Mouse (Mus musculus): ENCODE results near the gene Crygn. TPM values are rescaled to one million over a fixed set of nuclear protein-coding genes. Genes with fewer than 3 reads are reported as not detected.
A peak's percentile ranks its signal among the peaks of the same experiment; 100 is the strongest.

Gene Crygn
- polyA plus RNA-seq, 1 experiment from 2014 or later, result 1.7 TPM

DNA sequence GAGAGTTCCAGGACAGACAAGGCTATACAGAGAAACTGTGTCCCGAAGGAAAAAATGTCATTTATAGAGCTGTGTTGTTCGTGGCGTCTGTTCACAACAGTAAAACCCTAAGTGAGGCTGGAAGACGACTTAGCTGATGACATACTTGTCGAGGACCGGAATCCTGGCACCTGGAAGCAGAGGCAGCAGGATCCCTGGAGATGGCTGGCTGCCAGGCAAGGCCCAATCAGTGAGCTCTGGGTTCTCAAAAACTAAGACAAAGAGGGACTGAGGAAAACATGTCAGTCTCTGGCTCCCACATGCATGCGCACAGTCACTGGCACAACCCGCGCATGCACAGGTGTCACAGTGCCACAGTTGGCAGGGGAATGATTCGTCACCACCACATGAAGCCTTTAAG lies 20.2 kb downstream of the Crygn start:
- WGBS, result 95% methylated on average over 10 of the region's 10 CpGs
- H3K9me3 ChIP-seq (ENCODE audit: control insufficient read depth, low read length), result no peaks in the 10 kb centered on the region
- H3K4me2 ChIP-seq (replicated peaks; ENCODE audit: low read depth, low read length), result no peak overlapping the region
- ATAC-seq (ENCODE audit: low FRiP score, low TSS enrichment), result no peak
- peaks cover 19% of the 10 kb centered on the region for H3K4me1 ChIP-seq (ENCODE audit: control insufficient read depth, insufficient read depth, low read length)
- H3K27me3 ChIP-seq (ENCODE audit: control insufficient read depth, insufficient read depth, low read length), result no peaks in the 10 kb centered on the region
- H3K27ac ChIP-seq (ENCODE audit: low read depth, low read length), result no peak overlapping the region
- no peak overlapping the region for H3K9ac ChIP-seq (ENCODE audit: low read depth, low read length)
- H3K36me3 ChIP-seq (ENCODE audit: control insufficient read depth, insufficient read depth, low read length), result no peaks in the 10 kb centered on the region
- no peak overlapping the region for H3K4me3 ChIP-seq (ENCODE audit: low read length)

DNA sequence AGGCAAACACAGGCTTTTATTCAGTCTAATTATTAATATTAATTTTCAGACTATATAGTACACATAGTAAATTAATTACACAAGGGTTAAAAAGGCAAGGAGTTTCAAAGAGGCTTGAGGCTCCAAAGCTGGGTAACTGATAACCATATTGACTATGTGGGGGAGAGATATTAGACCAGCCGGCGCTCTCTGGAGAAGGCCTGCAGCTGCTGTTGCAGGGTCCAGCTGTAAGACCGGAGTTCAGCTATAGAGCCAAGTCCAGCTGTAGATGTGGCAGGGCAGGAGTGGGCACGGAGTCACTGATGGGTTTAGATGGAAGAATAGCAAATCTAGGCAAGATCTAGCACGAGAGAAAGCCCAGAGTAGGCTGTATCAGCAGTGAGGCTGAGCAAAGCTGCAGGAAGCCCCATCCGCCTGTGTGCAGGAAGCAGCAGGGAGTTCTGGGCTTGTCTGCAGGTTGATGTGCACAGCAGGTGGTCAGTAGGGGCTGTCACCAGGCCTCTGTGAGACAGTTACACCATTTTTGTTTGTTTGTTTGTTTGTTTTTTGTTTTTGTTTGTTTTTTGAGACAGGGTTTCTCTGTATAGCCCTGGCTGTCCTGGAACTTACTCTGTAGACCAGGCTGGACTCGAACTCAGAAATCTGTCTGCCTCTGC lies 23.9 kb downstream of the Crygn start:
- 0 out of 2 replicates have a peak, but pooled peaks cover 3% of the 10 kb centered on the region for H3K27me3 ChIP-seq (ENCODE audit: control insufficient read depth, insufficient read depth, low read length)
- peak overlapping the region; percentile 61 for H3K27ac ChIP-seq (ENCODE audit: low read depth, low read length)
- H3K4me2 ChIP-seq (replicated peaks; ENCODE audit: low read depth, low read length), result peak overlapping the region; percentile 4; the same call in 1 of the 2 replicates
- H3K9me3 ChIP-seq (ENCODE audit: control insufficient read depth, low read length), result no peaks in the 10 kb centered on the region
- no peak overlapping the region for H3K9ac ChIP-seq (ENCODE audit: low read depth, low read length)
- no peak for ATAC-seq (ENCODE audit: low FRiP score, low TSS enrichment)
- H3K4me1 ChIP-seq (ENCODE audit: control insufficient read depth, insufficient read depth, low read length), result peaks cover 33% of the 10 kb centered on the region
- WGBS, result 53% methylated on average over 7 of the region's 7 CpGs
- H3K4me3 ChIP-seq (ENCODE audit: low read length), result no peak overlapping the region
- H3K36me3 ChIP-seq (ENCODE audit: control insufficient read depth, insufficient read depth, low read length), result no peaks in the 10 kb centered on the region

DNA sequence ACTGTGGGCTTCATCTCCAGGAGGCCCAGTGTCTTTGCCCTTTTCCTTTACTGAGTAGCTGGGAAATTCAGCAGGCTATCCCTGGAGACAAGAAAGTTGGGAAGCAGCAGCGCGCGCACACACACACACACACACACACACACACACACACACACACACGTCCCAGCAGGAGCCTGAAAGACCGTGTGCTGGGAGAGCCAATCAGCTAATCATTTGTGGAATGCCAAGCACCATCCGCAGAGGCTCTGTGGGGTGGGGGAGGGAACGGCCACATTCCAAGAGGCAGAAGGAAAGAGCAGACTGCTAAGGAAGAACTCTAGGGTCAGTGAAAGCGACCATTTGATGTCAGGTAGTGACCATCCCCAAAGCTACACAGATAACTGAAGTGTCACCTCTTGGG lies 24.7 kb downstream of the Crygn start:
- WGBS, result 8% methylated on average over 8 of the region's 8 CpGs
- H3K27ac ChIP-seq (ENCODE audit: low read depth, low read length), result peak overlapping the region; percentile 61
- H3K4me3 ChIP-seq (ENCODE audit: low read length), result no peak overlapping the region
- H3K4me2 ChIP-seq (replicated peaks; ENCODE audit: low read depth, low read length), result peak overlapping the region; percentile 4
- no peaks in the 10 kb centered on the region for H3K9me3 ChIP-seq (ENCODE audit: control insufficient read depth, low read length)
- no peak overlapping the region for H3K9ac ChIP-seq (ENCODE audit: low read depth, low read length)
- no peaks in the 10 kb centered on the region for H3K36me3 ChIP-seq (ENCODE audit: control insufficient read depth, insufficient read depth, low read length)
- 0 out of 2 replicates have a peak, but pooled peaks cover 3% of the 10 kb centered on the region for H3K27me3 ChIP-seq (ENCODE audit: control insufficient read depth, insufficient read depth, low read length)
- H3K4me1 ChIP-seq (ENCODE audit: control insufficient read depth, insufficient read depth, low read length), result peaks cover 32% of the 10 kb centered on the region
- ATAC-seq (ENCODE audit: low FRiP score, low TSS enrichment), result peak; percentile 68

DNA sequence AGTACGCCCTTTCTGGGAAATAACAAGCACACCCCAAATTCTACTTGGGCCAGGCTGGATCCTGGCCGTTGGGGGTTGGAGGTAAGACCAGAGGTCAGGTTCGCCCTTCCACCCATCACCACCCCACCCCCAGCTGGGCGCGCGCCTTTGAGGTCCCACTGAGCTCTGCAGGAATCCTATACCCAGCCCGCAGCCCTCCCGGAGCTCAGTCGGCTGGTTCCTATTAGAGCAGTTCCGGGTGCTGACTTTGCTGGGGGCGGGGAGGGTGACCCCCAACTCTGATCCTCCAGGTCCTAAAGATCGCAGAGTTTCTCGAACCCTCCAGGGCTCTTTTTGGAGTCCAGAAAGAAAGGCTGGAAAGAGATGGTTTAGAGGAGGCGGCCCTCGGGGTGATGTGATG lies 26.8 kb downstream of the Crygn start:
- Histone ChIP-seq H3K4me3 (ENCODE audit: low read length) (peak overlapping the region; percentile 71), H3K27me3 (ENCODE audit: control insufficient read depth, insufficient read depth, low read length) (0 out of 2 replicates have a peak, but pooled peaks cover 3% of the 10 kb centered on the region), H3K4me1 (ENCODE audit: control insufficient read depth, insufficient read depth, low read length) (peaks cover 32% of the 10 kb centered on the region), H3K27ac (ENCODE audit: low read depth, low read length) (peak overlapping the region; percentile 65; the same call in 1 of the 2 replicates), H3K9ac (ENCODE audit: low read depth, low read length) (peak overlapping the region; percentile 86), H3K9me3 (ENCODE audit: control insufficient read depth, low read length) (no peaks in the 10 kb centered on the region), H3K4me2 (replicated peaks; ENCODE audit: low read depth, low read length) (peak overlapping the region; percentile 82), H3K36me3 (ENCODE audit: control insufficient read depth, insufficient read depth, low read length) (no peaks in the 10 kb centered on the region)
- peak; percentile 38 for ATAC-seq (ENCODE audit: low FRiP score, low TSS enrichment)
- WGBS, result 4% methylated on average over 15 of the region's 15 CpGs

DNA sequence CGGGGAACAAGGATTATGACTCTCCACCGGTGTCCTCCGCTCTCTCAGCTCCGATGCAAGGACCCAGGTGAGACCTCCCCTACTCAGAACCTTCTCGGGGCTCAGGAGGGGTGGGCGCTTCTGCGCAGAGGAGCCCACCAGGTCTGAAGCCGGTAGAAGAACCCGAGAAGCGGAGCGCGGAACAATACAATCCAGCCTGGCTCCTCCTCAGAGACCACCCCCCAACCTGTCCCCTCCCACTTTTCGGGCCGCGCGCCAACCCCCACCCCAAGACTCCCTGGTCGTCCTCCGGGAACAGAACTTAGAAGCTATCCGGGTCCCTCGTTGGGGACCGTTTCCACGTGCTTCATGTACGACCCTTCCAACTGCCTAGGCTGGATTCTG lies 27.3 kb downstream of the Crygn start, which contains the start of gene Wdr86:
Wdr86 (minus strand) TSS at position 240 of the 384 bp plus-strand sequence.
- Histone ChIP-seq H3K4me1 (ENCODE audit: control insufficient read depth, insufficient read depth, low read length) (peaks cover 32% of the 10 kb centered on the region), H3K9me3 (ENCODE audit: control insufficient read depth, low read length) (no peaks in the 10 kb centered on the region), H3K4me3 (ENCODE audit: low read length) (peak within 1 kb of the TSS; percentile 71), H3K9ac (ENCODE audit: low read depth, low read length) (peak within 1 kb of the TSS; percentile 86), H3K36me3 (ENCODE audit: control insufficient read depth, insufficient read depth, low read length) (no peaks in the 10 kb centered on the region), H3K27me3 (ENCODE audit: control insufficient read depth, insufficient read depth, low read length) (0 out of 2 replicates have a peak, but pooled peaks cover 3% of the 10 kb centered on the region), H3K4me2 (replicated peaks; ENCODE audit: low read depth, low read length) (peak within 1 kb of the TSS; percentile 82), H3K27ac (ENCODE audit: low read depth, low read length) (peak within 1 kb of the TSS; percentile 65)
- ATAC-seq (ENCODE audit: low FRiP score, low TSS enrichment), result peak; percentile 36
- WGBS, result under 1% methylated on average over 23 of the region's 23 CpGs

DNA sequence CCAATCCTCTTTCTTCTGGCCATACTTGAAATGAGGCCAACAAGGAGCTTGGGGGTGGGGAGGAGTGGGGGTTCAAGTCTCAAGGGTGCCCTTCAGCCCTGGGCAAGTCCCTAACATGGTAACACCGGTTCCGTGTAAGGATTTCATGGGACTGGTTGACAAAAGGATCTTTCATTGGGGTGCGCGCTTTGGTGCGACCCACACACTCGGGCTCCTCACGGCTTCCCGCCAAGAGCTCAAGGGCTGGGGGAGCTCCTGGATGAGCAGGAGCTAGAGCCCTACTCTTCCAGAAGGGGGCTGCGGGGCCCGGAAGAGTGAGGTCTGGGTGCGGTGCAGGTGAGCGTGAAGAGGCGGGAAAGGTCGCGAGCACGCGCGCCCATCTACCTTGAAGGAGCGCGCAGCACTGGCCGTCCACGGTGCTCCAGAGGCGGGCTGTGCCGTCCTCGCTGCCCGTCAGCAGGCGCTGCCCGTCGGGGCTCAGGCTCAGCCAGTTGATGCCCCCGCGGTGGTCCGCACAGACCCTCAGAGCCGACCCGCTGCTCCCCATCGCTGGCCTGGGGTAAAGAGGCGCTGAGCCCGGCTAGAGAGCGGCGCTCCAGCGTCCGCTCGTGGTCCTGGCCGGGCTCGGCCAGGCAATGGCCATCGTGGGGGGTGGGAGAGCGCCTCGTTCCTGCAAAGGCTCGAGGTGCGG lies 27.9 kb downstream of the Crygn start:
- peak overlapping the region; percentile 82 for H3K4me2 ChIP-seq (replicated peaks; ENCODE audit: low read depth, low read length)
- 0 out of 2 replicates have a peak, but pooled peaks cover 3% of the 10 kb centered on the region for H3K27me3 ChIP-seq (ENCODE audit: control insufficient read depth, insufficient read depth, low read length)
- H3K27ac ChIP-seq (ENCODE audit: low read depth, low read length), result peak overlapping the region; percentile 65
- H3K9ac ChIP-seq (ENCODE audit: low read depth, low read length), result peak overlapping the region; percentile 86
- peak overlapping the region; percentile 71 for H3K4me3 ChIP-seq (ENCODE audit: low read length)
- H3K9me3 ChIP-seq (ENCODE audit: control insufficient read depth, low read length), result no peaks in the 10 kb centered on the region
- under 1% methylated on average over 49 of the region's 49 CpGs for WGBS
- H3K4me1 ChIP-seq (ENCODE audit: control insufficient read depth, insufficient read depth, low read length), result peaks cover 32% of the 10 kb centered on the region
- H3K36me3 ChIP-seq (ENCODE audit: control insufficient read depth, insufficient read depth, low read length), result no peaks in the 10 kb centered on the region
- peak; percentile 26 for ATAC-seq (ENCODE audit: low FRiP score, low TSS enrichment)

DNA sequence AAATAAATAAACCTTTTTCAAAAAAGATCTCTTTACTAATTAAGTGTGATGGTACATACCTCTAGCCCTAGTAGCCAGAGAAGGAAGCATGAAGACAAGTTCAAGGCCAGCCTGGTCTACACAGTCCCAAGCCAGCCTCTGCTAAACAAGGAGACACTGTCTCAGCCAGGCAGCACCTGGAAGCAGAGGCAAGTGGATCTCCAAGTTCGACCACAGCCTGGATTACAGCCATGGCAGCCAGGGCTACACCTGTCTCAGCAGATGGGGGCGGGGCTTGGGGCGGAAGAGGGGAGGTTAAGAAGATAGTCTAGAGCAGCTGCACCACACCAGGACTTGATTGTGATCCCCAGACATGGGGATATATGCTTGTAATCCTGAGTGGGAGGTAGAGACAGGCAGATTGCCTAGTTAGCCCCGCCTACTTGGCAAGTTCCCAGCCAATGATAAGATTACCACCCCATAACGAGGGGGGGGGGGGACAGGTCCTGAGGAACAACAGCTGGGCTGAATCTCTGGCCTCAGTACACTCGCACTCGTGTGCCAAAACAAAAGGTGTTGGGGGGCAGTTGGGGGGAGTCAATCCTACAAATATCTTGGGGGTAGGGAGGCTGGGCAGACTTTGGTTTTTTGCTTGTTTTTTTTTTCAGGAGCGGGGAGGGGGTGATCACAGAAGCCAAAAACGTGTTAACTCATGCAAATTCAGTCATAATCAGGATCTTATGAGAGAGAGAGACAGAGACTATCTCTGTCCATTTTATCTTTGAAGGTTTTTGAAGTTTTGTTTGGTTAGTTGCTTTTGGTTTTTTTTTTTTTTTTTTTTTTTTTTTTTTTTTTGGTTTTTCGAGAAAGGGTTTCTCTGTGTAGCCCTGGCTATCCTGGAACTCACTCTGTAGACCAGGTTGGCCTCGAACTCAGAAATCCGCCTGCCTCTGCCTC lies 30.6 kb downstream of the Crygn start:
- no peak for ATAC-seq (ENCODE audit: low FRiP score, low TSS enrichment)
- Histone ChIP-seq H3K9ac (ENCODE audit: low read depth, low read length) (no peak overlapping the region), H3K4me2 (replicated peaks; ENCODE audit: low read depth, low read length) (no peak overlapping the region)

DNA sequence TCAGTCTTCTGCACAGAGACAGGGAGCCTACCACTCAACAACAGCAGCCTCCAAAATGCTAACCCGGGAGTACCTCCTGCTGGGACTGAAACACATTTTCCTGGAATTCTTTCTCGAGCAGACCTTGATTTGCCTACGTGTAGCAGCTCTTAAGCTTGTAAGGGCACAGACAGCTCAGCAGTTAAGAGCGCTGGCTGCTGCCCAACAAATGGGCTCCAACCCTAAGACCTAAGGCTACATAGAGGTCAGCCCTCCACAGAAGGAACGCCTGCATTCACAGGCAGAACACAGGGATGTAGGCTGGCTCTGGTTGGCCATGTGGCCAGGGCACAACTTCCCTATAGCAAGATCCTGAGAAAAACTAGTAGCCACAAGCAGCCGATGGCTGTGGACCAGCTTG lies 31.9 kb downstream of the Crygn start:
- 70% methylated on average over 6 of the region's 6 CpGs for WGBS
- no peak overlapping the region for H3K9ac ChIP-seq (ENCODE audit: low read depth, low read length)
- no peak for ATAC-seq (ENCODE audit: low FRiP score, low TSS enrichment)

More for the DNA sequence above, 30.6 kb downstream of the Crygn start:
- Histone ChIP-seq H3K27me3 (ENCODE audit: control insufficient read depth, insufficient read depth, low read length) (0 out of 2 replicates have a peak, but pooled peaks cover 3% of the 10 kb centered on the region), H3K36me3 (ENCODE audit: control insufficient read depth, insufficient read depth, low read length) (0 out of 2 replicates have a peak, but pooled peaks cover 3% of the 10 kb centered on the region), H3K4me3 (ENCODE audit: low read length) (no peak overlapping the region), H3K27ac (ENCODE audit: low read depth, low read length) (no peak overlapping the region), H3K4me1 (ENCODE audit: control insufficient read depth, insufficient read depth, low read length) (peaks cover 20% of the 10 kb centered on the region), H3K9me3 (ENCODE audit: control insufficient read depth, low read length) (no peaks in the 10 kb centered on the region)
- WGBS, result 61% methylated on average over 12 of the region's 12 CpGs

More for the DNA sequence above, 31.9 kb downstream of the Crygn start:
- Histone ChIP-seq H3K9me3 (ENCODE audit: control insufficient read depth, low read length) (no peaks in the 10 kb centered on the region), H3K4me1 (ENCODE audit: control insufficient read depth, insufficient read depth, low read length) (0 out of 2 replicates have a peak, but pooled peaks cover 8% of the 10 kb centered on the region), H3K27me3 (ENCODE audit: control insufficient read depth, insufficient read depth, low read length) (no peaks in the 10 kb centered on the region), H3K27ac (ENCODE audit: low read depth, low read length) (peak overlapping the region; percentile 74; the same call in 1 of the 2 replicates), H3K36me3 (ENCODE audit: control insufficient read depth, insufficient read depth, low read length) (peaks cover 9% of the 10 kb centered on the region; the same call in 1 of the 2 replicates), H3K4me2 (replicated peaks; ENCODE audit: low read depth, low read length) (no peak overlapping the region), H3K4me3 (ENCODE audit: low read length) (no peak overlapping the region)

Data from kidney, embryonic 14.5 days (tissue).